In the genomic region with DNA sequence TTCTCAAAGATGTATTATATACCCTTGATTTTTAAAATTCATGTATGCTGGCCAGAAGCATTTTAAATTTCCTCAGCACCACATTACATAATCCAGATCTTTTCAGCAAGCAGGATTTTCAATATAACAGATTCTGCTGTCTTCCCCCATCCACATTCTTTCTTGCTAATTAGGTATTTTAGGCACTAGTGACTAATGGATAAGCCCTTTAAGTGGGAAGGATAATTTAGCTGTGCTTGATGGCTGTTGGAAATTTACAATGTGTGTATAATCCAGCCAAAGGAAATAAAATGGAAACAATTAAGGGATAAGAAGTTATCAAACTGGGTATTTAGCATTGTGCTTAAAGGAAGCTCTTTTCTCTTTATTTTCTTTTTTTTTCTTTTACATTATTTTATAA, we compare ENCODE assay signal across 21 mouse cellular contexts.
DNase-seq lines count a peak whose midpoint lies in the region; ATAC-seq and TF ChIP-seq lines count a peak whose summit lies in the region.
"Had no signal": no experiment of that assay in that cellular context is flagged by ENCODE, and none has a peak within 500 bp of the region (broad histone marks: within the 10 kb centered on the region; RNA-seq: fewer than 3 reads in every experiment).

No protein-coding gene starts in this region.

- H3K4me3 ChIP-seq in forebrain, embryonic 12.5 days (replicated peaks) = no peak overlapping the region
- no peak overlapping the region for H3K4me3 ChIP-seq in forebrain, embryonic 15.5 days
- no peak overlapping the region for H3K4me3 ChIP-seq in midbrain, embryonic 14.5 days (replicated peaks; ENCODE audit: low read depth, low read length)
- no peak overlapping the region for H3K4me3 ChIP-seq in midbrain, embryonic 11.5 days (ENCODE audit: low read depth, low read length)
- H3K4me3 ChIP-seq: heart, embryonic 10.5 days; hindbrain, embryonic 12.5 days had no signal

- H3K4me2 ChIP-seq in forebrain, embryonic 12.5 days = no peak overlapping the region
- no peak overlapping the region for H3K4me2 ChIP-seq in forebrain, embryonic 15.5 days (replicated peaks)
- H3K4me2 ChIP-seq in midbrain, embryonic 14.5 days (ENCODE audit: low read length) = no peak overlapping the region
- no peak overlapping the region for H3K4me2 ChIP-seq in midbrain, embryonic 11.5 days
- H3K4me2 ChIP-seq: hindbrain, embryonic 12.5 days had no signal

- no peaks in the 10 kb centered on the region for H3K4me1 ChIP-seq in forebrain, embryonic 12.5 days
- no peaks in the 10 kb centered on the region for H3K4me1 ChIP-seq in forebrain, embryonic 15.5 days
- H3K4me1 ChIP-seq in midbrain, embryonic 14.5 days (ENCODE audit: control insufficient read depth, insufficient read depth, low read length) = no peaks in the 10 kb centered on the region
- H3K4me1 ChIP-seq in midbrain, embryonic 11.5 days (ENCODE audit: control insufficient read depth, insufficient read depth, low read length) = no peaks in the 10 kb centered on the region
- H3K4me1 ChIP-seq: heart, embryonic 10.5 days; hindbrain, embryonic 12.5 days had no signal

- no peak overlapping the region for H3K27ac ChIP-seq in forebrain, embryonic 12.5 days
- H3K27ac ChIP-seq in forebrain, embryonic 15.5 days (replicated peaks) = no peak overlapping the region
- H3K27ac ChIP-seq in midbrain, embryonic 14.5 days (replicated peaks; ENCODE audit: low read depth, low read length) = no peak overlapping the region
- H3K27ac ChIP-seq in midbrain, embryonic 11.5 days (ENCODE audit: low read depth, low read length) = no peak overlapping the region
- H3K27ac ChIP-seq: heart, embryonic 10.5 days; hindbrain, embryonic 12.5 days; hindbrain, postnatal 0 days had no signal

- TF ChIP-seq CTCF in brain, embryonic 14.5 days (IDR thresholded peaks at IDR 0.05; ENCODE audit: borderline replicate concordance, extremely low read depth, insufficient read depth, insufficient read length) = no peak

- no peak overlapping the region for H3K9ac ChIP-seq in forebrain, embryonic 12.5 days
- H3K9ac ChIP-seq in forebrain, embryonic 15.5 days (replicated peaks) = no peak overlapping the region
- H3K9ac ChIP-seq in midbrain, embryonic 14.5 days (replicated peaks; ENCODE audit: low read length) = no peak overlapping the region
- no peak overlapping the region for H3K9ac ChIP-seq in midbrain, embryonic 11.5 days (ENCODE audit: low read length)
- H3K9ac ChIP-seq: hindbrain, embryonic 12.5 days had no signal

- H3K9me3 ChIP-seq in forebrain, embryonic 12.5 days = no peaks in the 10 kb centered on the region
- H3K9me3 ChIP-seq in forebrain, embryonic 15.5 days = no peaks in the 10 kb centered on the region
- no peaks in the 10 kb centered on the region for H3K9me3 ChIP-seq in midbrain, embryonic 14.5 days (ENCODE audit: control insufficient read depth, low read length)
- no peaks in the 10 kb centered on the region for H3K9me3 ChIP-seq in midbrain, embryonic 11.5 days (ENCODE audit: control insufficient read depth, low read length)
- H3K9me3 ChIP-seq: heart, embryonic 10.5 days; hindbrain, embryonic 12.5 days had no signal

- no peak for TF ChIP-seq POLR2A in brain, embryonic 14.5 days (IDR thresholded peaks at IDR 0.05; ENCODE audit: borderline replicate concordance, extremely low read depth, insufficient read depth, insufficient read length, poor library complexity, severe bottlenecking)

- peak; percentile 57; the same call in 1 of the 2 replicates for ATAC-seq in forebrain, embryonic 12.5 days (ENCODE audit: low FRiP score)
- no peak for ATAC-seq in forebrain, embryonic 15.5 days (replicated peaks)
- ATAC-seq in midbrain, embryonic 14.5 days (ENCODE audit: low FRiP score, low TSS enrichment) = no peak
- ATAC-seq in midbrain, embryonic 11.5 days (ENCODE audit: low FRiP score) = no peak
- ATAC-seq: hindbrain, postnatal 0 days had no signal

- peak; percentile 11 for DNase-seq in midbrain, embryonic 14.5 days
- no peak for DNase-seq in midbrain, embryonic 11.5 days (ENCODE audit: low spot score, missing footprints)
- DNase-seq in brain, embryonic 14.5 days (ENCODE audit: low read depth) = peak; percentile 65
- no peak for DNase-seq in cerebellum, postnatal 25 days
- no peak for DNase-seq in lung, adult 18-20 months
- DNase-seq: adrenal gland, adult 2 months; adrenal gland, postnatal 25 days; cerebellum, adult 11 months; cerebellum, adult 9-10 months; cerebellum, postnatal 36 days; gastrocnemius, postnatal 10 days; heart, adult 18-20 months; heart, postnatal 10 days; heart, postnatal 4 days; kidney, adult 11 months had no signal

- no peaks in the 10 kb centered on the region for H3K36me3 ChIP-seq in forebrain, embryonic 12.5 days (replicated peaks)
- H3K36me3 ChIP-seq in forebrain, embryonic 15.5 days = no peaks in the 10 kb centered on the region
- H3K36me3 ChIP-seq in midbrain, embryonic 14.5 days (ENCODE audit: control insufficient read depth, insufficient read depth, low read length) = no peaks in the 10 kb centered on the region
- H3K36me3 ChIP-seq in midbrain, embryonic 11.5 days (ENCODE audit: control insufficient read depth, insufficient read depth, low read length) = no peaks in the 10 kb centered on the region
- H3K36me3 ChIP-seq: heart, embryonic 10.5 days; hindbrain, embryonic 12.5 days had no signal

- H3K27me3 ChIP-seq in forebrain, embryonic 12.5 days = 0 out of 2 replicates have a peak, but pooled peaks cover 5% of the 10 kb centered on the region
- no peaks in the 10 kb centered on the region for H3K27me3 ChIP-seq in forebrain, embryonic 15.5 days
- H3K27me3 ChIP-seq in midbrain, embryonic 14.5 days (ENCODE audit: control insufficient read depth, insufficient read depth, low read length) = no peaks in the 10 kb centered on the region
- H3K27me3 ChIP-seq in midbrain, embryonic 11.5 days (ENCODE audit: control insufficient read depth, insufficient read depth, low read length) = no peaks in the 10 kb centered on the region
- H3K27me3 ChIP-seq: CH12.LX; hindbrain, embryonic 12.5 days had no signal

Comparison
In these comparisons a context has a peak if more than half of its experiments do, and no peak if none do; other contexts are left out.
1. DNase-seq: peak in midbrain, embryonic 14.5 days (single experiment) and brain, embryonic 14.5 days (single experiment); none in midbrain, embryonic 11.5 days (single experiment), cerebellum, postnatal 25 days (0 of 2) and lung, adult 18-20 months (0 of 2).